Mouse (Mus musculus) stomach, embryonic 15.5 days (tissue): ENCODE measurements around the gene Col17a1. TPM values are rescaled to one million over a fixed set of nuclear protein-coding genes. Genes with fewer than 3 reads are reported as not detected.

Experiments used
- ATAC-seq: fragments of 200-750 bp; cut with Nextera tagmentation; 2 replicates; pipeline ENCODE4 v1.8.0; 2017; ENCODE audit warnings: low read depth, moderate number of reproducible peaks, moderate TSS enrichment; ENCODE audit not compliant: insufficient read depth, low FRiP score
- H3K27ac ChIP-seq: fragments of 300-500 bp; sonication (generic); 2 replicates; pipeline ENCODE4 v1.5.1; 2015; ENCODE audit warnings: mild to moderate bottlenecking, inconsistent platforms
- H3K27me3 ChIP-seq: fragments of 300-500 bp; sonication (generic); replicated peaks from 2 replicates; pipeline ENCODE4 v1.6.1; 2015; ENCODE audit warnings: inconsistent platforms
- H3K36me3 ChIP-seq: fragments of 300-500 bp; sonication (generic); 2 replicates; pipeline ENCODE4 v1.6.1; 2015; ENCODE audit warnings: inconsistent platforms
- H3K4me1 ChIP-seq: fragments of 300-500 bp; sonication (generic); 2 replicates; pipeline ENCODE4 v1.6.1; 2015; ENCODE audit warnings: inconsistent platforms
- H3K4me2 ChIP-seq: fragments of 300-500 bp; sonication (generic); 2 replicates; pipeline ENCODE4 v1.6.1; 2015; ENCODE audit warnings: mild to moderate bottlenecking, inconsistent platforms
- H3K4me3 ChIP-seq: fragments of 300-500 bp; sonication (generic); replicated peaks from 2 replicates; pipeline ENCODE4 v1.5.1; 2015; ENCODE audit warnings: inconsistent platforms
- H3K9ac ChIP-seq: fragments of 300-500 bp; sonication (generic); 2 replicates; pipeline ENCODE4 v1.6.1; 2015; ENCODE audit warnings: inconsistent platforms
- H3K9me3 ChIP-seq: fragments of 300-500 bp; sonication (generic); 2 replicates; pipeline ENCODE4 v1.6.1; 2016; ENCODE audit warnings: inconsistent platforms
- WGBS: fragments of 180-500 bp; shearing (Covaris S2); methylation state at CpG from one replicate; pipeline ENCODE4 v1.1.7; 2015; 5-methylcytosine and 5-hydroxymethylcytosine counted together
- polyA plus RNA-seq: library from polyadenylated mRNA; unstranded; fragments of >200 nt; fragmentation: Nextera tagmentation; extraction: Ambion mirVana; gene quantifications from 2 replicates; pipeline ENCODE4 v1.2.1, GENCODE M21; 2015

The Col17a1 gene
- polyA plus RNA-seq, 1 experiment from 2014 or later, result 12.3 TPM

DNA sequence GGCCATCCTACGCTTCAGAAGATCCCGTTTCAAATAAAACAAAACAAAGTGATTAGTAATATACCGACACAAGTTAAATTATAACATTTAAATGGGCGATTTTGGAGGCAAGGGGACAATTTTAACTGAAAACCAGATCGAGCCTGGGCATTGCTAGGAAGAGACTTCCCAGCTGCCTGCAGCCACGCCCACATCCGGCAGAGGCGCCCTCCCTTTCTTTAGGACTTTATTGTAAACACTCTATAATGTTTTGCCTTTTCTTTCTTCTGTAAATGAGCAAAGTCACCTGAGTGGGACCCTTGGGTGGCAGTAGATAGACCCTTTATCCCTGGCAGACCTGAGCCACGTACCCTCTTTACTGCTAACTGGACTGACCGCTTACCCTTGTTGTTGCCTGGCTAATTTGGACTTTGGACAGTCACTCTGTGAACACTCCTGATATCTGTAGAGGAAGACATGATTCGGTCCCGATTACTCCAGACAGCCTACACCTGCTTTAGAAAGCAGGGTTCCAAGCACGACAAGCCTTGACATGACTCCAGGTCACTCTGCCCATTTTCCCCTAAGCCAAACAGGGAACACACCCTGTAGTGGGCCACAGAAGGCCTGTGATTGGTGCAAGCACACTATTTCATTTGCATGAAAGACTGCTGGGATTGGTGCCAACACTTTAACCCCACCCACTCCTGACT lies 13.3 kb upstream of the Col17a1 start:
- WGBS, result 60% methylated on average over 13 of the region's 13 CpGs

GRCm38 (mm10) chr19:47700509-47700908 lies 8.6 kb upstream of the Col17a1 start:
- no peaks in the 10 kb centered on the region for H3K36me3 ChIP-seq
- H3K4me2 ChIP-seq, result no peak overlapping the region
- H3K27me3 ChIP-seq, result no peaks in the 10 kb centered on the region
- WGBS, result 73% methylated on average over 8 of the region's 8 CpGs
- no peak overlapping the region for H3K9ac ChIP-seq
- peak overlapping the region; percentile 32; the same call in 1 of the 2 replicates for H3K27ac ChIP-seq
- H3K4me3 ChIP-seq, result no peak overlapping the region
- peaks cover 8% of the 10 kb centered on the region; the same call in 1 of the 2 replicates for H3K4me1 ChIP-seq
- no peaks in the 10 kb centered on the region for H3K9me3 ChIP-seq
- ATAC-seq, result no peak

More for the DNA sequence above, 13.3 kb upstream of the Col17a1 start:
- ATAC-seq, result peak; percentile 31; the same call in 1 of the 2 replicates
- H3K9me3 ChIP-seq, result no peaks in the 10 kb centered on the region
- H3K36me3 ChIP-seq, result no peaks in the 10 kb centered on the region
- no peaks in the 10 kb centered on the region for H3K27me3 ChIP-seq
- no peak overlapping the region for H3K27ac ChIP-seq
- no peak overlapping the region for H3K4me2 ChIP-seq
- no peak overlapping the region for H3K9ac ChIP-seq
- H3K4me3 ChIP-seq, result no peak overlapping the region
- no peaks in the 10 kb centered on the region for H3K4me1 ChIP-seq

- no peak for ATAC-seq
- WGBS, result 33% methylated on average over 9 of the region's 9 CpGs
These were observed 7.8 kb upstream of the Col17a1 start for GRCm38 (mm10) chr19:47699743-47700142.

DNA sequence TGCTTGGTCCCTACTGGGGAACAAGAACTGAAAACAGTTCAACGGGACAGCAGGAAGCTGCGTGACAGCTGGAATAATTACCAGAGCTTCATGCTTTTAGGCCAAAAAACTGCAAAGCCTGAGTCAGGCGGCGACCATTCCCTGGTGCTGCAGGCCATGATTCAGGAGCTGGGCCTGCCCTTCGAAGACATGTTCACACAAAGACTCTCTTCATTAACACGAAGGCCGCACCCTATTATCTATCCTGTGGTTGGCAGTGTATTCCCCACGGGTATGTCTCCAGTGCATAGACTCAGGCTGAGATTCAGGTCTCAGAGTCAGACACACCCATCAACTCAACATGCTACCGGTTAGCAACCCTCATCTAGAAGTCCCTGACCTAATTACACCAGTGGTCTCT lies 6.4 kb upstream of the Col17a1 start:
- Histone ChIP-seq H3K27ac (no peak overlapping the region), H3K27me3 (no peaks in the 10 kb centered on the region), H3K4me2 (no peak overlapping the region), H3K4me1 (peaks cover 8% of the 10 kb centered on the region; the same call in 1 of the 2 replicates), H3K4me3 (no peak overlapping the region), H3K36me3 (no peaks in the 10 kb centered on the region), H3K9me3 (no peaks in the 10 kb centered on the region), H3K9ac (no peak overlapping the region)
- ATAC-seq, result no peak
- 59% methylated on average over 9 of the region's 9 CpGs for WGBS

More at GRCm38 (mm10) chr19:47699743-47700142, 7.8 kb upstream of the Col17a1 start:
- H3K9ac ChIP-seq, result no peak overlapping the region
- no peaks in the 10 kb centered on the region for H3K27me3 ChIP-seq
- H3K36me3 ChIP-seq, result no peaks in the 10 kb centered on the region
- H3K4me3 ChIP-seq, result no peak overlapping the region
- peaks cover 8% of the 10 kb centered on the region; the same call in 1 of the 2 replicates for H3K4me1 ChIP-seq
- no peak overlapping the region for H3K4me2 ChIP-seq
- H3K27ac ChIP-seq, result peak overlapping the region; percentile 59; the same call in 1 of the 2 replicates
- no peaks in the 10 kb centered on the region for H3K9me3 ChIP-seq

DNA sequence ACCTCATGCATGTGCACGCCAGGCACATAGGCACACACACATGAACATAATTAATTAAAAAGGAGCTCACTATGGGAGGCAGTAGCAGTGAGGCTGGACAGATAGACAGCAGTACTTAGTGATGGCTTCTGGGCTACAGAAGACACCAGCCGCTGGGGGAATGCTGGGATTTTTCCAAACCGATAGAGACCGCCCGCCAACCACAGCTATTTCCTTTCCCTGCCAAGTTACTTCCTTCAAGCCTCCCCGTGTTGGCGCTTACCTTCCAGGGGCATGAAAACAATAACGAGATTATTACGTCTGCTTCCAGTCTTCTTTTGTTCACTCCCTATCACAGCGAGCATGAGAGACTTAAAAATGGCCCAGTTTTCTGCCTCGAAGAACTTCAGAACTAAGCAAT lies 5.2 kb upstream of the Col17a1 start:
- 88% methylated on average over 11 of the region's 11 CpGs for WGBS
- Histone ChIP-seq H3K4me2 (no peak overlapping the region), H3K36me3 (no peaks in the 10 kb centered on the region), H3K27ac (no peak overlapping the region), H3K4me1 (peaks cover 8% of the 10 kb centered on the region; the same call in 1 of the 2 replicates), H3K27me3 (no peaks in the 10 kb centered on the region), H3K4me3 (no peak overlapping the region), H3K9ac (no peak overlapping the region), H3K9me3 (no peaks in the 10 kb centered on the region)
- no peak for ATAC-seq

- H3K4me3 ChIP-seq, result no peak overlapping the region
- H3K9me3 ChIP-seq, result no peaks in the 10 kb centered on the region
- H3K27ac ChIP-seq, result no peak overlapping the region
- no peaks in the 10 kb centered on the region for H3K27me3 ChIP-seq
- peaks cover 8% of the 10 kb centered on the region; the same call in 1 of the 2 replicates for H3K4me1 ChIP-seq
- H3K4me2 ChIP-seq, result no peak overlapping the region
- ATAC-seq, result no peak
- no peaks in the 10 kb centered on the region for H3K36me3 ChIP-seq
- no peak overlapping the region for H3K9ac ChIP-seq
- 90% methylated on average over 8 of the region's 8 CpGs for WGBS
These were observed 4.5 kb upstream of the Col17a1 start for GRCm38 (mm10) chr19:47696411-47696810.

GRCm38 (mm10) chr19:47695725-47696124 lies 3.8 kb upstream of the Col17a1 start:
- Histone ChIP-seq H3K4me3 (no peak overlapping the region), H3K9ac (no peak overlapping the region), H3K4me2 (no peak overlapping the region), H3K27ac (no peak overlapping the region), H3K27me3 (no peaks in the 10 kb centered on the region), H3K36me3 (no peaks in the 10 kb centered on the region), H3K4me1 (peaks cover 8% of the 10 kb centered on the region; the same call in 1 of the 2 replicates), H3K9me3 (no peaks in the 10 kb centered on the region)
- no peak for ATAC-seq
- 75% methylated on average over 6 of the region's 6 CpGs for WGBS

DNA sequence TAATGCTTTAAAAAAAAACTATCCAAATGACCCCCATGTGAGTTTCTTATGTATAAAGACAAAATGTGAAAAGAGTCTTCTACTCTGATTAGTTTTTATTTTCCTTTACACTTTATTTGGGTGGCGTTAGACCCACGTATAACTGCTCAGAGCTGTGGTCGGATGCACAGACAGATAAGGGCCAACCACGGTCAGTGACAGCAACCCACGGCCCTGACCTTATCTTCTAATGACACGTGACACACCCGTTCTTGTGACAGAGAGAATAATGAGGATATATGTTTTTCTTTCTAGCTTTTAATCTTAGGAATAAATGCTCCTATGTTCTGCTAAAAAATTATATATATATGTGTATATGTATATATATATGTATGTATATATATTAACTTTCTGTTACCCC lies 2.3 kb downstream of the Col17a1 start:
- no peaks in the 10 kb centered on the region for H3K36me3 ChIP-seq
- H3K4me3 ChIP-seq, result no peak overlapping the region
- no peak overlapping the region for H3K4me2 ChIP-seq
- H3K9me3 ChIP-seq, result no peaks in the 10 kb centered on the region
- no peak overlapping the region for H3K27ac ChIP-seq
- H3K9ac ChIP-seq, result no peak overlapping the region
- no peak for ATAC-seq
- no peaks in the 10 kb centered on the region for H3K4me1 ChIP-seq
- 72% methylated on average over 7 of the region's 7 CpGs for whole genome bisulfite sequencing
- no peaks in the 10 kb centered on the region for H3K27me3 ChIP-seq

GRCm38 (mm10) chr19:47678675-47679074 lies 13.2 kb downstream of the Col17a1 start:
- no peak overlapping the region for H3K27ac ChIP-seq
- no peaks in the 10 kb centered on the region for H3K27me3 ChIP-seq
- H3K9me3 ChIP-seq, result no peaks in the 10 kb centered on the region
- no peak overlapping the region for H3K4me2 ChIP-seq
- H3K9ac ChIP-seq, result no peak overlapping the region
- no peaks in the 10 kb centered on the region for H3K4me1 ChIP-seq
- no peak overlapping the region for H3K4me3 ChIP-seq
- ATAC-seq, result no peak
- H3K36me3 ChIP-seq, result no peaks in the 10 kb centered on the region
- WGBS, result 71% methylated on average over 12 of the region's 12 CpGs

- Histone ChIP-seq H3K9me3 (no peaks in the 10 kb centered on the region), H3K4me3 (no peak overlapping the region), H3K27ac (no peak overlapping the region), H3K36me3 (no peaks in the 10 kb centered on the region), H3K9ac (no peak overlapping the region), H3K4me2 (no peak overlapping the region), H3K4me1 (no peaks in the 10 kb centered on the region), H3K27me3 (no peaks in the 10 kb centered on the region)
- ATAC-seq, result peak; percentile 16; the same call in 1 of the 2 replicates
- WGBS, result 39% methylated on average over 8 of the region's 8 CpGs
These were observed 17.5 kb downstream of the Col17a1 start for GRCm38 (mm10) chr19:47674419-47674818.

DNA sequence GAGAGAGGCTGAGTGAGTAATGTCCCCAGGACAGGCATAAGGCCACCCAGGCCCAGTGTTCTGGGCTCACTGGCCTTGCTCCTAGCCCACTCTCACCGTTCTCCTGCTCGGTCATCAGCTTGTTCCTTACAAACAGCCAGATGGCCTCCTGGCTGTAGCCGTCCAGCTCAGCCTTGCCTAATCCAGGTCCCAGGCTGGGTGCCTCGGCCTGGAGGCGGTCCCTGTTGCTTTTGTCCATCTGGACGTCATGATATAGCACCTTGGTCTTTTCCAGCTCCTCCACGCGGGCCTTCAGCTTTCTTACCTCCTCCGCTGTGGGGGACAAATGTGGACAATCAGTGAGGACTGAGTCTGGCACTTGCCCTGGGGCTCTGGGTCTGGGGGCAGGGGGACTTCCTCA lies 23.5 kb downstream of the Col17a1 start:
- 0 out of 2 replicates have a peak overlapping the region, but pooled peaks have one; percentile 9 for H3K27ac ChIP-seq

GRCm38 (mm10) chr19:47667601-47668000 lies 24.3 kb downstream of the Col17a1 start:
- H3K4me3 ChIP-seq, result no peak overlapping the region
- no peak for ATAC-seq

More for the DNA sequence above, 23.5 kb downstream of the Col17a1 start:
- Histone ChIP-seq H3K27me3 (no peaks in the 10 kb centered on the region), H3K36me3 (no peaks in the 10 kb centered on the region), H3K4me3 (no peak overlapping the region), H3K4me1 (peaks cover 6% of the 10 kb centered on the region), H3K9me3 (no peaks in the 10 kb centered on the region), H3K4me2 (no peak overlapping the region), H3K9ac (no peak overlapping the region)
- 66% methylated on average over 9 of the region's 9 CpGs for WGBS
- ATAC-seq, result no peak; the same call in 1 of the 2 replicates

More at GRCm38 (mm10) chr19:47667601-47668000, 24.3 kb downstream of the Col17a1 start:
- Histone ChIP-seq H3K9ac (no peak overlapping the region), H3K27me3 (no peaks in the 10 kb centered on the region), H3K4me1 (peaks cover 6% of the 10 kb centered on the region), H3K27ac (no peak overlapping the region), H3K9me3 (no peaks in the 10 kb centered on the region), H3K36me3 (no peaks in the 10 kb centered on the region), H3K4me2 (no peak overlapping the region)
- 41% methylated on average over 8 of the region's 8 CpGs for WGBS
